Mouse (Mus musculus) lung, postnatal 36 days (tissue): ENCODE results near the gene Arhgap17.

Experiments used
- DNase-seq: peaks from one replicate; pipeline ENCODE4 v3.0.0; 2022; ENCODE audit warnings: mixed read lengths

Arhgap17 gene

DNA sequence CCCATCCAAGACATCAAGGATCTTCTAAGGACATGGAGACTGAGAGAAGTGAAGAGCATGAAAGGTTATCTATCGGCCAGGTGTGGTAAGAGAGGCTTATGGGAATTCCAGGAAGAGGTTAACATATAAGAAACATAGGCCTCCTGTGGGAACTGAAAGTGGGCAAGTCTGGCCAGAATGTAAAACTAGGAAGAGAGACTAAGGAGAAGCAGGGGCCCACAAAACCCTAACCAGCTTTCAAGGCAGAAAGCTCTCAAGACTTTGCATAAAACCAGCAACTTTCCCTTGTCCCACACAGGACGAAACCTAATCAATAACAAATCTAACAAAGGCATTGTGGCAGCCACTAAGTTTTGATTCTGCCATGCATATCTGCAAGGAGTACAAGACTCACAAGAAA lies 1.5 kb downstream of the Arhgap17 start:
- no peak for DNase-seq

- DNase-seq, result no peak
Observed at GRCm38 (mm10) chr7:123367218-123368150, 2.2 kb downstream of the Arhgap17 start.

DNA sequence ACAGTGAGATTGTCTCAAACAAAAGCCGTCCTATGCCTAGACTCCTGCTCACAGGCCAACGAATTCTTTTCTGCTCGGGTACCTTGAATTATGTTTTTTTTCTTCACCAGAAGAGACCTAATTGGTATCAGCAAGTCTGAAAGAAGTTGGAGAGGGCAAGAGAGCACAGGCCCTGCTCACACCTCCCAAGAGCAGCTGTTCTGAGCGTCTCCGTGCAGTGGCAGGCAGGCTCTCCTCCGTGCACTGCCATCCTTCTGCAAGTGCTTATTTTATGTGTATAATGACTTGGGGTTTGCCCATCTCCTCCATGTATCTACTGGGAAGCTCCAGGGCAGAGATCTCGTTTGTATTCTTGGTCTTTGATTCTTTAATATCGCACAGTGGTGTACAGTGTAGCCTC lies 2.9 kb downstream of the Arhgap17 start:
- no peak for DNase-seq

DNA sequence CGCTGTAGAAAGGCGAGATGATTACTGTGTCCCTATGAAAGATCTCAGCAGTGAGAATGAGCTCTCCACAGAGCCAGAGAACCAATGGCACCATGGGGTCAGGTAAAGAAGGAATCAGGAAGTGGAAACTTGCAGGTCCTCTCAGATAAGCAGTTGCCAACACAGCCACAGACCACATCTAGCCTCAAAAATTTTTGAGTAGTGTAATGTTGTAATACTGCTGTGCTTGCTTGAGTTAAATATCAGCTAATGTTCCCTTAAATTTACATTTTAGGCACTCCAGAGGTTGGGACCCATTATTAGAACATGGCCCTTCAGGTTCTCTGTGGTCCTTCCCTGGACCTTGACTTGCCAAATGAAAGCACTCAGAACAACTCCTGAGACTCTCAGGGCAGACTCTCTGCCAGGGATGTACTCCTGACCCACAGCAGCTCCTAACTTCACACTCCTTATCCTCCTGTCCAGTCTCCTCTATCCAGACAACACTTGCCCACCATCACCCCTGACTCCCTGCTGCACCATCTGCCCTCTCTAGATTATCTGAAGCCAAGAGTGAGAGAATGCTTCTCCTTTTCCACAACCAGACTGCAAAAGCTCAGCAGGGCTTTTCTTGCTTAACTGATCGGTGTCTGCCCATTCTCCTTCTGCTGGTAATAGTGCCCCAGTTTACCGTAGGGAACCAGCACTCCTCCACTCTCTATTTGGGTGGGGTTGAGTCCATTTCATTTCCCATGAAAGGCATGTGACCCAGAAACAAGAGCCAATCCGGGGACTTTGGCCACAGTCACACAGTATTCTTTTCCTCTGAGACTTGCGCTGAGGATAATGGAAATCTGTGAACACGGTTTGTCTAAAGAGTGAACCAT lies 3.6 kb downstream of the Arhgap17 start:
- DNase-seq, result peak; percentile 73

- no peak for DNase-seq
Observed at GRCm38 (mm10) chr7:123363971-123364370, 5.7 kb downstream of the Arhgap17 start.

- DNase-seq, result no peak
Observed at GRCm38 (mm10) chr7:123362806-123363205, 6.9 kb downstream of the Arhgap17 start.

DNA sequence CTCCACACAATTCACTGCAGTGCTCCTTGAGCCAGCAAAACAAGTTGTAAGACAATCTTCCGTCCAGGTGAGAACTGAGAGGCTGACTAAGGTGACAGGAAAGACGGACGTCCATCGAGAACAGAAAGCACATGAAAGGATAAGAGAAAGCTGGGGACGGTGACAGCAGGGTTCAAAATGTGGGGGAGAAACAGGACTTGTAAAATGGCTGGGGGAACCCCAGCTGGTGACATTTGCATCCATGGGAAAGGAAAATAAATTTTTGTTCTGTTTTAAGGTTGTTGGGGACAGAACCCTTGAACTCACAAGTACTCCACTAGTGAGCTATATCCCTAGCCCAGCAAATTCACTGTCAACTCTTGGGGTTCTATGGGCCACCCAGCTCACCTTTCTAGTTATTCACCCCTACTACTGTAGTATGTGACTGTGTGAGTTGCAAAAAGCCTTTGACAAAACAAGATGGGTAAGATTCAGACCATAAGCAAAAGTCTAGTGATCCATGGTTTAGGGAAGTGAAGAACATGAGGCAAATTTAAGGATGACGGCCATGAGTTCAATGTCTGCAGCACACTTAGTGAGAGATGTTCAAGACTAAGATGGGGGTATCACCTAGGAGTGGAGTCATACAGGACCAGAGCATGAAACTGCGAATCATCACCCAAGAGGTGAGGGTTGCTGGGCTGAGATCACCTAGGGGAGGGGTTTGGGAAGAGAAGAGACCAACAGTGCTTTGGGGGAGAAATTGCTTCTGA lies 8.3 kb downstream of the Arhgap17 start:
- DNase-seq, result no peak

- DNase-seq, result no peak
Observed at GRCm38 (mm10) chr7:123360185-123360584, 9.5 kb downstream of the Arhgap17 start.

DNA sequence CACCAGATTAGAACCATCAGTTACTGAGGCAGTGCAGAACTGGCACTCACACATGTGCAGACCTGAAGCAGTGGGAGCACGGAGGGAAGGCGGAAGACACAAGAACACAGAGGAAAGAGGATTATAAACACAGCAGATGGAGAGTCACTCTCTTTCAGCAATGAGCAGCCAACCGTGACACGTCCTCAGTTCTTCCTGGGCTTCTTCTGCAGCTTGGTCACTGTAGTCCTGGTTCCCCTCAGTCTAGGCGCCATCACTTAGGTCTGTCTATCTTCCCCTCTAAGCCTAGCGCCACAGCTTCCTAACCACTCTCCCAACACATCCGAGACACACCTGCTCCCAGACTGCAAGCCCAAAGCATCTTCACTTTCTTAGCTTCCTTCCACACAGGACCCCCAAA lies 10.6 kb downstream of the Arhgap17 start:
- DNase-seq, result no peak

DNA sequence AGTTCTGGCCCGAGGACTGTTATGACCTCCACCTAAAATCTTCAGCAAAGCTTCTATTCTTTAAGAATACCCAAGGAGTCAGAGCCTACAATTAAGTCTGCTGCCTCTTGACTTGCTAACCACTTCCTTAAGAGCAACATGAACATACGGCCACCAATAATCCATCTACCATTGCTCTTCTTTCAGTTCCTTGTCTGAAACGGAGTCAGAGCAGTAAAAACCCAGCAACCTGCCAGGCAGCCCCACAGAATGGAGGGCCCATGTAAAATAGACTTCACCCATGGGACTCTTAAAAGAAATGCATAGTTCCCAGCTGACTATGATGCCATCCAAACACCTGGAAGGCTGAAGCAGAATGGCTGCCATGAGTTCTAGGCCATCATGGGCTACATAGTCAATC lies 13.6 kb downstream of the Arhgap17 start:
- DNase-seq, result no peak

- DNase-seq, result no peak
Observed at GRCm38 (mm10) chr7:123354851-123355250, 14.9 kb downstream of the Arhgap17 start.

DNA sequence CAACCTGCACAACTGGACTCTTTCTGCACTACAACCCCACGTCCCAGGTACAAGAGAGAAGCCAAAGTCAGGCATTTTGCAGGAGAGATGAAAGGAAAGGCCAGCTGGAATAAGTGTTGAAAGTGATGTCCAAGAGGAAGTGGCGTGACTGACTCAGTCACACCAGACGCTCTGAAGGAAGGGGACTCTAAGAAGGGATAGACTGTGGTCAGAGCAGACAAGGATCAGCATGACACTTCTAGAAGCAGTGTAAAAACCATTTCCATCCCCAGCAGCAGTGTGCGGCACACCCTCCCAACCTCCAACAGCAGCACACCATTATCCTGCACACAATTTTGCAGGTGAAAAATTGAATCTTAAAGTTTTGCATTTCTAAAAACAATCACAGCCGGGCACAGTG lies 15.3 kb downstream of the Arhgap17 start:
- DNase-seq, result no peak

DNA sequence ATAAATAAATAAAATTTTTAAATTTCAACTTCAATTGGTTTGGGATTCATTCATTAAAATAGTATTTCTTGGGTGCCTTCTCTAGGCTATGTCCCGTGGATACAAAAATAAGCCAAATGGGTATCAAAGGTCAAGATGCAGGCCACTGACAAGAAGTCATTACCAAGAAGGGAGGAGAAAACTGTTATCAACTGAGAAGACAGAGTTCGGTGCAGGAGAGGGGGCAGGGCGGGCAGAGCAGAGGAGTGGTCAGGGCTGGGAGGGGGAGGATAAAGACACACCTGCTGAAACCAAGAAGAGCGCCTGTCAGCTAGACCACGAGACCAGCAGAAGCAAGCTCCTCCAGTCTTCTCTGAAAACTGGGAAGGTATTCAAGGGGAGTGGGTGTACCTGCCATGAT lies 15.8 kb downstream of the Arhgap17 start:
- no peak for DNase-seq

GRCm38 (mm10) chr7:123353081-123353480 lies 16.6 kb downstream of the Arhgap17 start:
- no peak for DNase-seq

DNA sequence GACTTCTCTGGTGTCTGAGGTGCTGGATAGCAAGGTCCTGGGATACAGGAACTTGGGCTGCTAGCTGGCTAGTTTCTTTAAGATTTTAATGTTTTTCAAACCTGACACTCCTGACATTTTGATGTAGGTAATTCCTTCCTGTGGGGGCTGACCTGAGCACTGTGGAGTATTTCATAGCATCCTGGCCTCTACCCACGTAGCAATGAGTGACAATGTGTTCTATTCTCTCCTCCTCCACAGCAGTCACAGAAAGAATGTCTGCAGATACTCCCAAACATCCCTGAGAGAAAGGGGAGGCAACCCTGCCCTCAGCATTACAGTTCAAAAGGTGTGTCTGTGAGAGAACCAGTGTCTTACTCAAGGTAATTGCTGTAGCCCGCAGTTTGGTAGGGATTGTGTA lies 19.5 kb downstream of the Arhgap17 start:
- DNase-seq, result no peak

DNA sequence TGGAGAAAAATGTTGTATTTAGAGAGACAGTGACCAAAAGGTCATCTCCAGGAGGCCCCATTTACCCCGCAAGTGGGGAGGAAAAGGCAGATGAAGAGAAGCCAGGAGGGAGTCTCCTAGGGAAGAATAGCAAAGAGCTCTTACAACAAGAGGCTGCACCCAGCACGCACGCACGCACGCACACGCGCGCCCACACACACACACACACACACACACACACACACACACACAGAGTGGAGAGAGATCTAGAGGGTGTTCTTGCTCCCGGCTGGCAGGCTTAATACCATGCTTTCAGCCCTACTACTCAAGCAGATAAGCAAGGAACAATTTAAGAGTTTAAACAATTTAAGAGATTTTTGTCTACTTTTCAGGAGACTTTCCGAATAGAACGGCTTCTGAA lies 19.9 kb downstream of the Arhgap17 start:
- no peak for DNase-seq

DNA sequence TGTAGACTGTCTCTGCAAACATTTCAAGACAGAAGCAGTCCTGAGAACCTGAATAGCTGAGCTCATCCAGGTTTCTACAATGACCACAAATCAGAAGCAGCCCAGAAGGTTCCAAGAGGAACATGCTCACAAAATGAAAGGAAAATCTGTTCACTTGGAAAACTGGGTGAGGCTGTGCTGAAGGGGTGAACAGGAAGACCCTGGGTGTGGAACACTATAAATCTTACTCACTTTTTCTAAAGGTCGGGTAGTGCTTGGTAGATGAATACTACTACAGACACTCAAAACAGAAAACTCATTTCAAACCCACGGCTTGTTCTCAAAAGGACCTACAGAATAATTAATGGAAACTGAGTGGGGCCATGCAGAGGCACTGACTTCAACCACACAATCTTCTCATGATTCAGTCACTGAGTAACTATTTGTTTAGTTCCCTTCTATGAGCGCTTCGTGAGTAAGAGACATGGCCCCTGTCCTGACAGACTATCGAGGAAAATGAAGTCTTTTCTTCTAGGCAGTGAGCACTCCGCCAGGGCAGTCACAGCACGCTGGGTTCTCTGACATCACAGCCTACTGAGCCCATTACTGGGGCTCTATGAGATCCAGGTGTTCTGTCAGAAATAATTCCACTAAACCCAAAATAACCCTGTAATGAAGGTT lies 23.0 kb downstream of the Arhgap17 start:
- DNase-seq, result no peak

DNA sequence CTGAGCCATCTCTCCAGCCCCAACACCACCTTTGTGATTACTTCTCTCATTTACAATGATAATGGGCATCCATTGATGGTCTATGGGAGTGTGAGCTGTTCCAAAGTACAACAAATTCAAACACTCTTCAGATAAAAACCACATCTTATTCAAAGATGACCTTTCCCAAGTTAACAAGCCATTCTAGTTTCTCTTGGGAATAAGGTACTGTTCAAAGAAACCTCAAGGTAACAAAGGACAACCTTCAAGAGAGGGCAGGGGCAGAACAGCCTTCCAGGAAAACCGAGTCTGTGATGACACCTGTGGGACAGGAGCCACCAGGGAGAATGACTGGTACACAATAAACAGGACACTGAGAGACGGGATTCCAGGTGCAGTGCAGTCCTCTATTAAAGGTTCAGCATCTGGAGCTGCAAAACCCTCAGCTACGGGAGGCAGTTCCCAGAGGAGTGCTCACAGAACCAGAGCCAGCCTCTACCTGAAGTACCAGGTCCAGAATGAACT lies 24.6 kb downstream of the Arhgap17 start:
- no peak for DNase-seq

DNA sequence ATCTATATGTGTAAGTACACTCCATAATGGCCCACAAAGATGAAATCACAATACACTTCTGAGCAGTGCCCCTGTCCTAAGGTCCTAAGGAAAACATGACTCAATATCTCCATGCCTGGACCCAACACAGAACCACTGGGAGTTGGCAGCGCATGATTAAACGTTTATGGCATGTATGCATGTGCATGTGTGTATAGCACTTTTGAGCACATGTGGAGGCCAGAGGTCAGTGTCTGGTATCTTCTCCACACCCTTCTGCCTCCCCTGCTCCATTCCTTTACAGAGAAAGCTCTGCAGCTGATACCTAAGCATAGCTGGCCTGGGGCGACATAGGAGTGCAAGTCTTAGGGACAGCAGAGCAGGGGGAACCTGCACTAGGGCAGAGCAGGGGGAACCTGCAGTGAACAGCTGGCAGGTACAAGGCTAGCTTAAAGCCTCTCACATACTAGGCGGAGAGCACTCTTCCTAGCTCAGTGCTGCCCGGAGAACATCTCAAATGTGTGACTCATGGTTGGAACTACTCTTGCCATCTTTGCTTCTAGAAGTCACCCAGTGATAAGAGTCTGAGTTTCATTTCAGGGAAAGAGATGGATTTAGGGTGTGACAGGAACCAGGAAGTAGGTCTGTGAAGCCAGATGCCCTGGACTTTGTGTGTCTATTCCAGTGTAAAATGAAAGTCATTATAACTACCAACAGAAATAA lies 25.5 kb downstream of the Arhgap17 start:
- DNase-seq, result no peak

DNA sequence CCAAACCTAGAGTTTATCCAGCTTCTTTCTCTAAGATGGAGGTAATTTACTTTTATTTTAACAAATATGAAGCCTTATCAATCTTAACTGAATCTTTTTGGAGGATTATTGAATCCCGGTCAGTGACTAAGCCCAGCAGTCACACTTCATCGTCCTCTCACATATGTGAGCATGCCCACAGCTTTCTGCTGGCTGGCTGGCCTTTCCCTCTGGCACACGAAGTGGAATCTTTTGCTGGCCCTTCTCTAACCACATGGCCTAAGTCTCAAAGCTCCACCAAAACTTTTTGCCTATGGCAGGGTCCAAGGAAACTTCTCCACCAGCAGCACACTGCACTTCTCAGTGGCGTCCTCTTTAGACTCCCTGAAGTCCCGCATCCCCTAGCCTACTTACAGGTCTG lies 27.8 kb downstream of the Arhgap17 start:
- DNase-seq, result no peak

DNA sequence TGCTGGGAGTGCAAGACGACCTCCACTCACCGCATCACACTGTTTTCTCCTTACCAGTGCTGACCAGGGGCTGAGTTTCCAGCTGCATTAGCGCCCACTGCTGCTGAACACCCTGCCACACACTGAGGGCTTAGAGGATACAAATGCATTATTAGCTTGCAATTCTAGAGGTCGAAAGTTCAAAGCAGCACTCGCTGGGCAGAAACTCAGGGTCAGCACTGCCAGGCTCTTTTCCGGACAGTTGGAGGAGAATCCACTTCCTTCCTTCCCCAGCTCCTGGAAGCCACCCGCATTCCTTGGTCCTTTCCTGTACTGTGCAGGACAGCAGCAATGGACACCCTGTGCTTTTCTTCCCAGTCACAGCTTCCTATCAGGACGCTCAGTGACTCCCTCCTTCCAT lies 31.4 kb downstream of the Arhgap17 start:
- DNase-seq, result no peak

GRCm38 (mm10) chr7:123336322-123336721 lies 33.4 kb downstream of the Arhgap17 start:
- peak; percentile 60 for DNase-seq
